Mouse (Mus musculus): Measurements from ENCODE around the gene 4921539E11Rik.

DNA sequence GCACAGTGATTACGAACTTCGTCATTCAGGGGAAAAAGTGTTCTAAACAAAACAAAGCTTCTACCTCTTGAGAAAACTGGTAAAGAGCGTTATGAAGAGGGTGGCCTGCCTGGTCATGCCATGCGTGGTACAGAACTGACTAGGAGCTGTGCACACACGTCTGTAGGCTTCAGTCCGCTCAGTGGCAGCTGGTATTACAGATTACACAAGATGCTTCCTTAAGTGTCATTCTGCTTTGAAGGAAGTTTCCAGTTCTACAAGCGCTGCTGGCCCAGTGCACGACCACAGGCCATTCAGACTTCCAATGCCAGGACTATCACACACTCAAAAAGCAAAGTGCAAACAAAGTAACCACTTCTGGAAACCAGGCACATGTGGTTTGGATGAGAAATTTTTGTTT is 93.3 kb downstream of the 4921539E11Rik start:
- no peak for TF ChIP-seq POLR2A (IDR thresholded peaks at IDR 0.05; ENCODE audit: insufficient read depth, low read length)
- no peak for TF ChIP-seq CTCF (IDR thresholded peaks at IDR 0.05; ENCODE audit: low read depth, low read length)
- no peak for TF ChIP-seq EP300 (IDR thresholded peaks at IDR 0.05; ENCODE audit: insufficient read depth, low read depth, low read length)
